Mouse (Mus musculus) embryonic fibroblast, embryonic 13.5 days (primary cell): ENCODE results near the gene Ifi202b. TPM values are rescaled to one million over a fixed set of nuclear protein-coding genes. Genes with fewer than 3 reads are reported as not detected.
"Not testable (repeated sequence)": the region's sequence is repeated elsewhere in the genome, so short reads cannot be mapped to it uniquely, and the experiment has no call there.

Source experiments
- H3K27ac ChIP-seq: 2 replicates; pipeline ENCODE4 v1.5.1; 2012; ENCODE audit warnings: low read length, control low read depth, inconsistent platforms; ENCODE audit not compliant: insufficient read depth
- H3K4me1 ChIP-seq: 2 replicates; pipeline ENCODE4 v1.6.1; 2011; ENCODE audit warnings: low read length; ENCODE audit not compliant: control insufficient read depth, insufficient read depth
- H3K4me3 ChIP-seq: 2 replicates; pipeline ENCODE4 v1.5.1; 2011; ENCODE audit warnings: mild to moderate bottlenecking, control low read depth, low read length; ENCODE audit not compliant: insufficient read depth
- CTCF ChIP-seq: IDR thresholded peaks from 2 replicates; pipeline ENCODE4 v1.5.1; 2011; ENCODE audit warnings: mild to moderate bottlenecking, control low read depth, low read length, moderate library complexity, borderline replicate concordance; ENCODE audit not compliant: insufficient read depth
- POLR2A ChIP-seq: IDR thresholded peaks from 2 replicates; pipeline ENCODE4 v1.6.1; 2011; ENCODE audit warnings: low read depth, mild to moderate bottlenecking, control low read depth, low read length, moderate library complexity
- polyA plus RNA-seq: library from polyadenylated mRNA; stranded (reverse); fragments of >200 nt; gene quantifications from 2 replicates; pipeline ENCODE4 v1.2.4, GENCODE M21; 2011; ENCODE audit warnings: low read depth; ENCODE audit not compliant: missing spikeins, insufficient read length

Ifi202b gene
- polyA plus RNA-seq, result not detected in 2 replicates

DNA sequence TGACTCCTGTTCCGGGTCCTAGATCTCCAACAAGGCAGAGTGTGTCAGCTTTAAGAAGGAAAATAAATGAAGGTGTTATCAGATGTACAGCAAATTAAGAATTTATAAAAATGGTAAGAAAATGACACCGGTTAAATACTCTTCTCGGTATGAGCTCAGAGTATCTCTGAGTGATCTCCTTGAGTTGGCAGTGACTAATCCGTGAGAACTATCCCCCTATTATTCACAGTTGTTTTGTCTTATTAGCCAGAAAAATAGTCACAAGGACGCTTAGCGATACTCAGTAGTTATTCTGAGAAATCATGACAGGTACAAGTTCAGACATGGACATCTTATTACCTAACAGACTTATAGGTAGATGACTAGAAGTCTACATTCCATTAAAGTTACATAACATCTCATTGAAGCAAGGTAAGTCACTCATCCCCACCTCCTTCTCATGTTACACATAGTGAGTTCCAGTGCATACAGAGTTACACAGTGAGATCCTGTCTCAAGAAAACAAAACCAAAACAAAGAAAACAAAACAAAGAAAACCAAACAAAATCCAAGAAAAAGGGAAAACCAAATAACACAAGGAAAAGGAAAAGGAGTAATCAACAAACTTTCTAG, at the start of gene Ifi202b:
TSS of gene Ifi202b (minus strand) at position 51 of the 612 bp plus-strand sequence.
- not testable (repeated sequence) for H3K4me1 ChIP-seq, H3K27ac ChIP-seq, H3K4me3 ChIP-seq

- TF ChIP-seq CTCF, result no peak
- TF ChIP-seq POLR2A, result no peak
- peak within 1 kb of the TSS; percentile 69 for H3K27ac ChIP-seq
- no peak within 1 kb of the TSS for H3K4me3 ChIP-seq
- 0 out of 2 replicates have a peak, but pooled peaks cover 2% of the 10 kb centered on the region for H3K4me1 ChIP-seq
These were observed 49.2 kb upstream of the Ifi202b start, which contains the start of gene Ifi205 for GRCm38 (mm10) chr1:174031698-174032097. Gene Ifi205, minus strand, starts transcription at chr1:174031810.

DNA sequence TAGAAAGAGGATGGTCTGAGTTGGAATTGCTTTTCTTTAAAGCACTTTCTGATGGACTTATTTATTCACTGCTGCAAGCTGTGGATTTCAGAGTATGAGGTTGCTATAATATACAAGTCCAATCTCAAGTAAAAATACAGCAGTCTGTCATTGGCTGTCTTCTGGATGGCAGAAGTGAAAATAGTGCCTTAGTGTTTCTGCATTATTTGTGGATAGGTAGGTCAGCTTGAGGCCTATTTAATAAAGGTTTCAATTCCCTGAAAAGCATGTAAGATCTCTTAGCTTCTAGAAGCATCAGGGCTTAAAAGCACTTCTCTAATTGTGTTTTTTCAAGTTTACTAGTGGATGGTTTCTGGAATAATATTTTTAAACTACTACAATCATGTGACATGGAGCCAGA, 24.5 kb upstream of the Ifi202b start:
- H3K27ac ChIP-seq, H3K4me1 ChIP-seq, H3K4me3 ChIP-seq: not testable (repeated sequence)

GRCm38 (mm10) chr1:174004352-174005109, 22.0 kb upstream of the Ifi202b start:
- not testable (repeated sequence) for H3K4me1 ChIP-seq, H3K4me3 ChIP-seq, H3K27ac ChIP-seq

DNA sequence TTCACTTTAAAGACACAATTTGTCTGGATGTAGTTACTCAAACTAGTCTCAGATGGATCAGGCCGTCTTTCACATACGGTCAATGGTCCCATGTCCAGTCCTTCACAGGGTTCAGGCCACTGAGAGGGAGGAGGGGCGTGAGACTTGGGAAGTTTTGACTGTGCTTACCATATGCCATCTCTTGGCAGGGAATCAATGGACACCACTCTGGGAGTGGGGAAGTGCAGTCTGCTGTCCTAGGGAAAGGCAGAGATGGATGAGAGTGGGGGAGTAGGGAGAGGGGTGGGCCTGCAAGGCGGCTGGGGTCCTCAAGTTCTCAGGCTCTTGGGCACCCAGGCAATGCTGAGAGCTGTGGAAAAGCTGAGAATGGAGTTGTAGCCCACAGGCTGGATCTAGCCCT, 12.5 kb upstream of the Ifi202b start:
- Histone ChIP-seq H3K27ac (no peak overlapping the region), H3K4me1 (no peaks in the 10 kb centered on the region), H3K4me3 (no peak overlapping the region)
- TF ChIP-seq CTCF (no peak), POLR2A (no peak)

- not testable (repeated sequence) for H3K27ac ChIP-seq, H3K4me1 ChIP-seq, H3K4me3 ChIP-seq
These were observed 1.5 kb downstream of the Ifi202b start for GRCm38 (mm10) chr1:173981038-173981437.

- no peaks in the 10 kb centered on the region for H3K4me1 ChIP-seq
- no peak for TF ChIP-seq POLR2A
- no peak for TF ChIP-seq CTCF
- no peak overlapping the region for H3K4me3 ChIP-seq
- no peak overlapping the region for H3K27ac ChIP-seq
These were observed 4.9 kb downstream of the Ifi202b start for GRCm38 (mm10) chr1:173977622-173978021.

GRCm38 (mm10) chr1:173973111-173973510, 9.4 kb downstream of the Ifi202b start:
- H3K4me3 ChIP-seq, result no peak overlapping the region
- no peaks in the 10 kb centered on the region for H3K4me1 ChIP-seq
- TF ChIP-seq CTCF (no peak), POLR2A (no peak)

GRCm38 (mm10) chr1:173961491-173961890, 21.1 kb downstream of the Ifi202b start:
- not testable (repeated sequence) for H3K4me1 ChIP-seq, H3K4me3 ChIP-seq, H3K27ac ChIP-seq

More at GRCm38 (mm10) chr1:173973111-173973510, 9.4 kb downstream of the Ifi202b start:
- H3K27ac ChIP-seq, result no peak overlapping the region

DNA sequence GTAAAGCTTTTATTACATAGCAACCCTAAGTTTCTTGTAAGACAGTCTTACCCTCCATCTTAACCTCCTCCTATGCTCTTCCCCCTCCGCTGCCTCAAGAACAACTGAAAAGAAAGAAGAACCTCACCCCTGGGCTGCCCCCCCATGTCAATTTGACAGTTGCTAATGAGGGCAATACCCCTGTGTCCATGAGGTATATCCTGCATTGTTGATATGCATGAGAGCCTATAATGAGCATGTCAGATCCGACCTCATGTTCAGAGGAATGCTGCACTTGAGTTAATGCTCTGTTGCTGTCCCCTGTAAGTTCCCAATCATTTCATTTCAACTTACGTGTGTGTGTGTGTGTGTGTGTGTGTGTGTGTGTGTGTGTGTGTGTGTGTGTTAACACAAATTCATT, 22.5 kb downstream of the Ifi202b start:
- H3K4me3 ChIP-seq, H3K27ac ChIP-seq, H3K4me1 ChIP-seq: not testable (repeated sequence)

DNA sequence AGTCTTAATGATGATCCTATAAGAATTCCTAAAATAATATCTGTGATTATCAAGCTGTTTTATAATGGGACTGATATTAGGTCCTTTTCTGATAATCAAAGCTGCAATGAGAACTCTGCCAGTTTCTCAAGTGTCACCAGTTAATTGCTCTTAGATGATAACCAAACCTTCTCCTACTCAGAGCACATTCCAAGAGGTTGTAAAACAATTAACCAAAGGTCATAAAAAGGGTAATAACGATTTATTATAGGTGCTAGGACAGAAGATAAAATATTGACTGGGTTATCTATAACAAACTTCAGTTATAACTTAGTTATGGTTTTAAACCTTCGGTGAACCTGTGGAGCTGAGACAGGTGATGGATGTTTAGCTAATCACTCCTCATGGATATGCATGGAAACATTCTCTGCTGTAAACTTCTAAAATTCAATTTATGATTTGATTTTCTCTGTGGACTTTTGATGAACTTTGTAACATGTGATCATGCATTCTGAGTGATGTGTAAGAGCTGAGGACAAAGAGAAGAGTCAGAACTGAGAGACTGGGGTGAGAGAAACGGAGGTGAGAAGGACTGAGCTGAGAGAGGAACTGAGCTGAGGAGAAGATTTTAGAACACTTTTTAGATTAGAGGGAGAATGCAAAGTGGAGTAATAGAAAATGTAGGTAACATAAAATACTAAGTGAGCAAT, 26.6 kb downstream of the Ifi202b start:
- not testable (repeated sequence) for H3K4me1 ChIP-seq, H3K4me3 ChIP-seq, H3K27ac ChIP-seq
